Mouse (Mus musculus) gastrocnemius, adult 8-10 months (tissue): ENCODE results near the gene Gm3625. TPM values are rescaled to one million over a fixed set of nuclear protein-coding genes. Genes with fewer than 3 reads are reported as not detected.

Source experiments
- DNase-seq, 2 experiments: peaks; one replicate each; pipeline ENCODE4 v3.0.0; 2022; ENCODE audit warnings: low spot score in 2 of 2
- total RNA-seq, 4 experiments: library from RNA; stranded (reverse); gene quantifications; 2 replicates each; pipeline ENCODE4 v1.2.4; 2022

Gene Gm3625
- not detected for total RNA-seq

DNA sequence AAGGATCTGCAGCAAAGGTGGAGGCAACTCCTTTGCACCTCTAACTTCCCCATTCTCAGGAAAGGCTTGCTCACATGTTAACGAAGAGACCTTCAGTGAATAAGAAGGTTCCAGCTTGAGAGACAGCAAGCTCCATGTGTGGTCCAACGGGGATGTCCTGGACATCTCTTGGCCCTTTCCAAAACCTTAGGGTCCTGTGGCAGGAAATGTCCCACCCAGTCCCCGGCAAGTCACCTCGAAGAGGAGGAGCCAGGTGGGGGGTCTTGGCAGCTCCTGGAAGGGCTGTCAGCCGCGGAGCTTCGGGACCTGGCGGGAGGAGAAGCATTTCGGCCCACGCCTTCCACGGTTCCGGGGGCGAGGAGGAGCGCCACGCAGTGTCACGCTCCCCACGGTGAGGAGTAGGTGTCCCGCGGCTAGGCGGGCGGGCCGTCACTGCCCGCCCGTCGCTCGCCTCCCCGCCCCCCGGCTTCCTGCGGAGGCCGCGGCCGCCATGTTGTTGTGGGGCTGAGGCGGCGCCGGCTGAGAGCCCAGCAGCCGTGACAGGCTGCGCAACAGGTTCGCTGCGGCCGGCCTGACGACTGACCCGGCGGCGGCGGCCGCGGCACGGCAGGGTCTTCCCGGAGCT lies at the start of gene Gm3625, which contains the start of gene Itsn2:
TSS of gene Gm3625 (minus strand) at position 387 of the 625 bp plus-strand sequence.
TSS of gene Itsn2 (plus strand) at position 98 of the 625 bp plus-strand sequence.
- DNase-seq: peak; percentile 42 to 43

DNA sequence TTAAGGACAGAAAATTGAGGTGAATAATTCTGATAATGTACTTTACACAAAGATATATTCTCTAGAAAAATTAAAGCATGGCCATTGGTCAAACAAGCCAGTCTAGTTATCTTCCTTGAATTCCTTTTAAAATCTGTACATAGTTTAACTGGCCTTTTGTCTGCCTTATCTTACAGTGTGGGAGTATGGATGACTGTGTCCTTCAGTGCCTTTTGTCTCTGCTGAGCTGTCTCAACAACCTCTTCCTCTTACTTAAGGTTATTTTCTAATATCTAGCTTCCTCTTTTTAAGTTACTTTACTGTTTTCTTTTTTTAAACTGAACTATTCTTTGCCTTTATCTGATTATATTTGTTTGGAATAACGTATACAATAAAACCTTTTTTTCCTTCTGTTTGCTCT lies 48.0 kb upstream of the Gm3625 start:
- DNase-seq: no peak

DNA sequence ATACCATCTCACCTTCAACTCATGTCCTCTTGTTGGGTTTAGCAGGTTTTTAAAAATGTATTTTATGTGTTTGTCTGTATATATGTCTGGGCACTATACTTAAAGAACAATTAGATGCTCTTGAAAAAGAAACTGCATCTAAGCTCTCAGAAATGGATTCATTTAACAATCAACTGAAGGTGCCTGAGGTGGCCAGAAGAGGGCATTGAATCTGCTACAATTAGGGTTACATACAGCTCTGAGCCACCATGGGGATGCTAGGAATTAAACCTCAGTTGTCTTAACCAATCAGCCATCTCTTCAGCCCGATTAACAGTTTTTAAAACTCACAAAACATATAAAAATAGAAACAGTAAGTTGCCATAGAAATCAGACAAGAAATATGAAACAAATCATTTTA lies 45.7 kb upstream of the Gm3625 start:
- DNase-seq: no peak

DNA sequence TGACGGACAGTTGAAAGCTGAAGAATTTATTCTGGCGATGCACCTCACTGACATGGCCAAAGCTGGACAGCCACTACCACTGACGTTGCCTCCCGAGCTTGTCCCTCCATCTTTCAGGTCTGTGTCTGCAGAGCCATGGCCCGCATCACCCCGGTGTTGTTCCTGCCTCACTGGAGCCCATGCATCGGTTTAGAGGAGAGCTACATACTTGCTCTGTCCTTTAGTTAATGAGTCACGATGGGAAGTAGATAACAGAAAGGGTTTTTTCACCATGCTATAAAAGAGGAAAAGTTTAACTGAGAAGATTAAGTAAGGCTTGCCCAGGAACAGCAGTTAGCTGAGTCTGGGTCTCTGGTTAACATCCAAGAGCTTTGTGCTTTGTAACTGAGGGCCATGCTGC lies 40.2 kb upstream of the Gm3625 start:
- DNase-seq: no peak

DNA sequence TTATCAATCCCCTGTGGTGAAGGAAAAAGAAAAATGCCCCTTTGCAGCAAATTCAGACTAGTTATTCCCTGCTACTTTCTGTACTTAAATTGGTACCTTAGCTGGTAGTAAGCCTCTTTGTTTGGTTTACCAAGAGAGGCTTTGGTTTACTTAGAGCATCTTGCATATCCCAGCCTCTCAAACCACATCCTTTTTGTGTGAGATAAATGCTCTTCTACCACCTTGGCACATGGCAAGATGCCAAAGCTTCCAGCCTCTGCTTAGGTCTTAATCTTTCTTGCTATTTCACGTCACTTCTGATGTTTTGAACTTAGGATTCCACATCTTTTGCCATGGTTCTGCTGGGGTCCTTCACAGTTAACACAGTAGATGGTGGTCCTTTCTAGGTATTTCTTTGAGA lies 31.5 kb upstream of the Gm3625 start:
- DNase-seq: no peak

DNA sequence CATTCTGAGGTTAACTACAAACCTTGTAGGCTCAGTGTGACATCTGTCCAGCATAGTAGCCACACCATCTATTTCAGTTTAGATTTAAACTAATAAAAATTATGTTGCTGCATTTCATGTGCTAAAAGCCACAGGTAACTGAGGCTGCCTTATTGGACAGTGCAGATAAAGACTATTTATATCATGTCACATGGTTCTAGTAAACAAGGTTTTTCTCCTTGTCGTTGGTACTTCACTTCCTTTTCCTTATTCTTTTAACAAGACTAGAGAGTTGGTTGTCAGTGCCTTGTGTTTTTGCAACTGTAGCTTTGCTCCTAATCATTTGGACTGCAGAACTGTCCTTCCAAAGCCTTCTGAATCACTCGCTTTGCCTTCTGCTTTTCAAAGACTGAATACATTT lies 22.0 kb upstream of the Gm3625 start:
- DNase-seq: no peak

DNA sequence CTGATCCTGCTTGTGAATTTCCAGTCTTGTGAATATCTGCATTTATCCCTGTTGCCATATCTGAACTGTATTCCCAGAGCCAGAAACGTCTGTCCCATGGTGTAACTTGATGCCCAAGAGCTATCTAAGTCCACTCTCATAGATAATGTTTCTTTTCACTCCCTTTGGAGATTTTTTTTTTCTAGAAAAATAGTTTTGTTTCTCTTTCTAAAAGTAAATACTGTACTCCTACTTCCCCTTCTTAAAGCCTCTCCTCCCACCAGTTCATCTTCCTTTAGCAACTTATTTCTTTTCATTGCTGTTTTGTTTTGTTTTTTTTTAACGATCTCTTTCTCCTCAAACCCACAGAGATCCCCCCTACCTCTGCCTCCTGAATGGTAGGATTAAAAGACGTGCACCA lies 13.9 kb upstream of the Gm3625 start:
- DNase-seq: no peak

DNA sequence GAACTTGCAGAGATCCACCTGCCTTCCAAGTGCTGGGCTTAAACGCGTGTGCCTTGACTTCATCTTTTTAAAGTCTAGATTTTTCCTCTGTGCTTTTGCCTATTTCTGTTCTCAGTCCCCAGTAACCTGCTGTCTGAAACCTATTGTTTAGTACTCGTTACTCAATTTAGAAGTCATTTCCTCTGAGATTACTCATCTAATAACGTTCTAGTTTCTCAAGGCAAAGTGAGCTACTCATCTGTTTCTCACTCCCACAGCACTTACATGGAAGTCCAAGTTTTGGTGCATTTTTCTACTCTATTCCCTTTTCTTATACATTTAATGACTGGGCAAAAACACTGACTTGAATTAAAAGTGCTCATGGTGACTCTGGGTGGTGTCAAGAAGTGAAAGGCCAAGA lies 7.0 kb upstream of the Gm3625 start:
- no peak for DNase-seq

DNA sequence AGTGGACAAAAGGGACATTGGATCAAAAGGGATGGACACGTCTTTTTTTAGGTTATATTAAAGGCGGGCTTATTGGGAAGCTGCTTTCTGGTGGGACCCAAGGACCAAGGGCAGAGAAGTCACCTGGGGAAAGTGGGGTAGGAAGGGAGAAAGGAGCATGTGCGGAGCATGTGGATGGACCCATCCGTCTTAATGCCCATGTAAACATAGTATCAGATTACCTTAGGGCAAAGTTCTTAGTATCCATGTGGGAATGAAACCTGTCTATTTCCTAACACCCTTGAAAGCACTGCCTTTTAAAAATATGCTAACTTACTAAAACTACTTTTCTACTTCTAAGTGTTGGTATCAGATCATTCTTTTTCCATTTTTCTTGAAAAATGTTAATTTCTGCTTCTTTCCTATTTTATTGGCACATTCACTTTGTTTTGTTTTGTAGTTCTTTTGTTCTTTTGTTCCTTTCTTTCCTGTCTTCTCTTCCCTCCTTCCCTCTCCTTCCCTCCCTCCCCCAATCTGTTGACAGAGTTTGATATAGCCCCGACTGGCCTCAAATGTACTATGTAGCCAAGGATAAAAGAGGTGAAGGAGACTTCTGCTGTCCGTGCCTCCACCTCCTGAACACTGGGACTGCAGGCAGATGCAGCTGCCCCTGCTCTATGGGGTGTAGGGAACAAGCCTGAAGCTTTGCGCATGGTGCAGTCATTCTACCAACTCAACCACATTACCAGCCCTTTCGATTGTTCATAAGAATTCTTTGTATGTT lies 6.1 kb upstream of the Gm3625 start:
- no peak for DNase-seq

DNA sequence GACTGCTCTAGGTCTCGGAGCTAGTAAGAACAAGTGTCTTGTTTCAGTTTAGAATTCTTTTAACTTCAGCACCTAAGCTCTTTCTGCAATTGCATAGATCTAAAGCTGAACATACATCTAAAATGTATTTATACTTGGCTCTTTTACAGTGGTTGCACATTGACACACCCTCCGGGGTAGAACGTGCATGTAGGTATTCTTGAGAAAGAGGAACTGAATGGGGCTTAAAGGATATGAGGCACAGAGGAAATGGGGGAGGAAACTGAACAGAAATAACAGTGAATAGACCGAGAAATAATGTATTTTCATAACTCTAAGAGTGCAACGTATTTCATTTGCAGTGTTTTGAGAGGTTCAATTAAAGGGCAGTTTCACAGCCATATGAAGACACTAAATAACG lies 2.3 kb upstream of the Gm3625 start:
- no peak for DNase-seq

DNA sequence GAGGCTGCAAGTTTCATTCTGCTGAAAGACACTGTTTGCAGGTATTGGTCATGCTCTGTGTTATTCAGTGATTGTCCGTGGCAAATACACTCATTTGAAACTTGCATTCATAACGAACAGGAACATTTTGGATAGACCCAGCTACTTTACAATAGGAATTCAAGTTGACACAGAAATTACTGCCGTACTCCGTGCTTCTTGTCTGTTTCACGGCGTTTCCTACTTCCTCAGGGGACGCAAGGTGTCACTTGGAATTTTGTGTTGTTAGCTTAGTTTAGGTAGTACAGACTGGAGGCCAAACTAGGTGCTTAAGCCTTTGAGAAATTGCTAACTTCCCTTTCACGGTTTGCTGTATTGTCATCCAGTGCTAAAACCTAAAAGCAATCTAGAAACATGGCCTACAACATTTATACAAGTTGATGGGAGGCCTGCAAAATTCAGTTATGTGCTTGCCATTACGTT lies 1.2 kb upstream of the Gm3625 start:
- DNase-seq: no peak

DNA sequence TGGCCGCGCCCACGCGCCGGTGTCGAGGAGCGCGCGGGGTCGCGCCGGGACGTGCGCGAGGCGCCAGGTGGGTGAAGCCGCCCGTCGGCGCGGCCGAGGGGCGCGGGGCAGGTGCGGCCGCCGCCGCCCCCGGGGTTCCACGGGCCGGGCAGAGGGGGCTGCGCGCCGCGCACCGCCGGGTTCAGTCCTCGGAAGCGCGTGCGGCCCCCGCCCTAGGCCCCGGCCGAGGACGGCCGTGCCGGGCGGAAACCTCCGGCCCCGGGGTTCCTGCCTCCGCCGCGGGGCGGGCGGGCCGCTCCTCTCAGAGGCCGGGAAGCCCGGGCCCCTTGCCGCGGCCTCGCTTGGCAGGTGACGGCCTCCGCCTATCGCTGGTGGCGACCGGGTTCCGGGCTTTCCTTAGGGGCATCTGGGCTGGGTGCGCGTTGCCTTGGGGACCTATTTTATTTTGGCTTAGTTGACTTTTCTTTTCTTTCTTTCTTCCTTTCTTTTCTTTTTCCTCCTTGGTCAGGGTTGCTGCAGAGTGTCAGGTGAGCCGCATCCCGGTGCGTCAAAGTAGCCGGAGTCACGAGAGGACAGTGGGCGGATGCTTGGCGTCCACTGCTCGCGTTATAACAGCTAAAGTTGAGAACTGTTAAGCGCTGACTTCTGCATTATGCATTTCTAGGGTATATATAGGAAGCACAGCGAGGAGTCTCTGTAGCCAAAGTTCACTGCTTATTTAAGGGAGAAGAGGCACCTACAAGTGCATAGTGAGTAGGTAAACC lies 621 bp upstream of the Gm3625 start:
- peak in 1 of 2 experiments; percentile 36 for DNase-seq

DNA sequence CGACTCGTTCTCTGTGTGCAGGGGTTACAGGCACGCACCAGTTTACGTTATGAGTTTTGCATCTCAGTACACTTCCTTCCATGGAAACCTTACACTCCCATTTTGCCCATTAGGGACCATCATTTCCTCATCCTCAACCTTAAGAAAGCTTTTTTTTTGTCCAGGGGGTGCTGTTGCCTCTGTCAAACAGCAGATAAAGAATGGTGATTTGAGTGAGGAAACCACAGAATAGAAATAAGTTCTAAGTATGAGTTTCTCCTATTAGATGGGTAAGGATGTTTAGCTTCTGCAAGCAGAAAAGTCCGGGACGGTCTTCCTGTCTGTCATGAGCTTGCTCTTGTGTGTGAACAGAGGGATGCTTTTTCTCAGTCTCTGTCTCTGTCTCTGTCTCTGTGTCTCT lies 702 bp downstream of the Gm3625 start:
- no peak for DNase-seq

DNA sequence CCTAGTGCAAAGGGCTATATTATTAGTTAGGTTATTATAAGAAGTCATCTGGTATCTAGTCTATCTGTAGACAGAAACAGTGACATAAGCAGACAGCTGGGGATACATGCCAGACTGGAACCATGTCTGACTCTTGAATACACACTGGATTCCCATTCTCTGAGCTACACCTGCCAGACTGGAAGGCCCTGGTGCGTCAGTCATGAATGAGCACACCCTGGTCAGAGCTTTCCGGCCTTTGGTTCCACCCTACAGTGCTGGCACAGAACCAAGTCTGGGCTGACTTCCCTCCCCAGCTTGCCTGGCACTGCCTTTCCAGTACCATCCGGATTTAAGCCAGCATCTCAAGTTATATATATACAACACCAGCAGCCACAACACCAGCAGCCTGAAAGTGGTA lies 4.1 kb downstream of the Gm3625 start:
- peak; percentile 38 to 65 for DNase-seq

DNA sequence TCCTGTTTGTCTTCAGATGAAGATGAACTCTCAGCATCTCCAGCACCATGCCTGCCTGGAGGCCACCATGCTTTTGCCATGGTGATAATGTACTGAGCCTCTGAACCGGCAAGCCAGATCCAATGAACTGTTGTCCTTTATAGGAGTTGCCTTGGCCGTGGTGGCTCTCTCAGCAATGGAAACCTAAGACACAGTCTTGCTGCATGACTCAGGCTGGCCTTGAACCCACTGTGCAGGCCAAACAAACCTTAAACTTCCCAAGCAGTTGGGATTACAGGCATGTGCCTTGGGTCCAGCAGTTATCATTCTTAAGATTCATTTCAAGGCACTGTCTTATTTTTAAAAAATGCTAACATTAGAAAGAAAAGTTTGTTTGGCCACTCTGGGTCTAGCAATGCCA lies 4.9 kb downstream of the Gm3625 start:
- no peak for DNase-seq

DNA sequence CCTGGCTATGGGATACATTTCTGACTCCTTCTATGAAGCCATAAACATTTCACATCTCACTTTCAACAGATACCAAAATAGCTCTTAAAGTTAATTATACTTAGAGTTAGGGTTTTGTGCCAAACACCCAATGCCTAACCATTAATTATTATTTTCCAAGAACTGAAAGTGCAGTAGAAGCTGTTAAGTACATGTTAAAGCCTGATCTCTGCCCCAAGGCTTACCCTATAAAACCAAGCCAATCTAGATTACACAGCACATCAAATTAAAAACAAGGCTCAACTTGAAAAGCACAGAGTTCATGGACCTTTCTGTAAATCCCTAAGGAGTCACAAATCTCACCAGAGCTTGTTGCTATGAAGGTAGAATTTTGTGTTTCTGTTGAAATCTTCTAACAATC lies 10.4 kb downstream of the Gm3625 start:
- no peak for DNase-seq

DNA sequence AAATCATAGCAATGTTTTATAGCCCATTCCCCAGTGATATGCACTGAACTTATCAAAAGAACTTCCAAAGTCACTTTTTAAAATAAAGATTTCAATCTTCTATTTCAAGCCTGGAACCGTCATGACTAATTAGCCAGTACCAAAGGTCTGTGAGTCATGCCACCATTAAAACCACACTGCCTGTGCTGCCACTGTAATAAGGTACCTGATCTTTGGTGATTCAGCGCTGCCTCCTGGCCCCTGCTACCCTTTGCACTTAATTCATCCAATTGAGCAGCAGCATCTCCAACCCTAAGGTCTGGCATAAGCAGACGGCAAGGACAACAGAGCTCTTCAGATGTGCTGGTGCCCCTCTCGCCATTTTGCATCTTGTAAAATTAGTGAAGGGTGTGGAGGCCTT lies 18.7 kb downstream of the Gm3625 start:
- DNase-seq: no peak

DNA sequence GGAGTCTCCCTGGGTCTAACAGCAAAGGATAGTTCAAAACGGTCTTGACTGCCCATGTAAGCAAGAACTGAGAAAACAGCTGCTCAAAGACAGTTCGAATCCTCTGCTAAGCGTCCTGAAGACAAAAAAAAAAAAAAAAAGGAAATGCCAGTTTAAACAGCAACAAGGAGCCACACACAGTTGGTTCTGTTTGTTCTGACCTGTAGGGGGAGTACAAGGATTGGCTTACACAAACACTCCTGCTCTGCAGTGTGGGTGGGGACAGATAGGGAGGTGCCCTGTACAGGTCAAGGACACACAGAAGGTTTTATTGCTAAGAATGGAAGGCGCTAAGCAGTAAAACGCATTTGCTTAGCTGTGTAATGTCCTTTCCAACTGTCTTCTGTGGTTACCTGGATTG lies 20.9 kb downstream of the Gm3625 start:
- no peak for DNase-seq

DNA sequence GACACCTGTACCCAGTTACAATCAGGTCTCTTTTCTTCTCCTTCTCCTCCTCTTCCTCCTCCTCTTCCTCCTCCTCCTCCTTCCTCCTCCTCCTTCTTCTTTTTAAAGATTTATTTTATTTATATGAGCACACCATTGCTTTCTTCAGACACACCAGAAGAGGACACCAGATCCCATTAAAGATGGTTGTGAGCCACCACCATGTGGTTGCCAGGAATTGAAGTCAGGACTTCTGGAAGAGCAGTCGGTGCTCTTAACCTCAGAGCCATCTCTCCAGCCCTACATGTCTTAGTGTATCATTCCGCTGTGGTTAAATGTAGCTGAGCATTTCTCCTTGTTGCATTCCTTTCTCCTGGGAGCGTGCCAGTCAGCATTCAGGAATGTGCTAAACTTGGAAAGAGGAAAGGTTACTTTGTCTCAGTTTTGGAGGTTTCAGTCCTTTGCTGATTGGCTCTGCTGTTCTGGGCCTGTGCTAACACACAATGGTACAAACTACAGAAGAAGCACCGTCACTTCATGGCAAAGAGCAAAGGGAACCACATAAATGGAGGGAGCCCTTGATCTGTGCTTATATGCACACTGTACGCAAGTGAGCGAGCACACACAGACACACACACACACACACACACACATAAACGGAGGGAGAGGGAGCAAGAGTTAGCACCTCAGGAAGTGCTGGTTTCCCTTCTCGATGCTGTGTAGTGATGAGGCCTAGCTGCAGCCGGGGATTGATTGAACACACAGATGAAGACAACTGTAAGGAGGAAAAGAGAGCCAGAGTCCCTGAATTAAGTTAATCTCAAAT lies 34.0 kb downstream of the Gm3625 start:
- no peak for DNase-seq

DNA sequence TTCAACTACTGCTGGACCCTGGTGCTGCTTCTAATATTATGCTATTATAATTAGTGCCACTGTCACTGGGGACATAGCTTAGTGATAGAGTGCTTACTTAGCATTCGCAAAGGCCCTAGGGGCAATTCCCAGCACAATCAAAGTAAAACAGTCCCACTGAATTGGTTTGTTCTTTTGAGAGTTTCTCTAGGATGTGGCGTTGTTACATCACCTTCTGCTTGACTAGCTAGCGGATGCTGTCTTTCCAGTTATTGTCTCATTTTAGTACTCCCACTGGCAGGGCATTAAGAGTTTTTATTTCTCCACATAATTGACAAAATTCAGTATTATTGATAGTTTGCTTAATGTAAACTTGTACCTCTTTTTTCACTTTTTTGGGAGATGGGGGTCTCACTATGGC lies 34.7 kb downstream of the Gm3625 start:
- no peak for DNase-seq

DNA sequence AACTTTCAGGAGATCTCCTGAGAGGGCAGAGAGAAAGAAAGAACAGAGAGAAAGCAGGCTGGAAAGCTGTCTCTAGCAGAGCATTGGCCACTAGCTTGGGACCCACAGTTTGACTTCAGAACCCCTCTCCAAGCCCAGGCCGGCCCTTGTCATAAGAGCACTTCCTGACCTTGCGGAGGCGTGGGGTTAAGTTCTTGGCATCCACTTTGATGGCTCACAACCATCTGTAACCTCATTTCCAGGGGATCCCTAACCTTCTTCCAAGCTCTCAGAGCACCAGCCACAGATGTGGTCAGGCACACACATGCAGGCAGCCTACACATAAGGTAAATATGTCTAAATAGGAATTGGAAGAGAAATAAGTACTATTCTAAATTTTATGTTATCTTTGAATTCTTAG lies 35.3 kb downstream of the Gm3625 start:
- no peak for DNase-seq

DNA sequence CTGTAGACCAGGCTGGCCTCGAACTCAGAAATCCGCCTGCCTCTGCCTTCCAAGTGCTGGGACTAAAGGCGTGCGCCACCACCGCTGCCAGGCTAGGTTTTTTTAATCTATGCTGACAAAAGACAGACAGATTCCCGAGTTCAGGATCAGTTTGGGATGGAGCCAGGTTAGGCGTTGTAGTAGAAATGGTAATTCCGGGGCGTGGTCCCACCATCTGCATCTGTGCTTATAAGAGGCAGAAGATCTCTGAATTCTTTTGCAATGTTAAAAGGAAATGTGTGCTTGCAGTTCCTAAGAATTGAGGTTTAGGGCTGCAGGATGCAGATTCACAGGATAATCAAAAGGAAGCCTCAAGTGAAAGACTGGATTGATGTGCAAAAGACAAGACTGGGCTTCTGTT lies 35.8 kb downstream of the Gm3625 start:
- no peak for DNase-seq
